Mouse (Mus musculus) kidney, embryonic 14.5 days (tissue): ENCODE measurements at regions not wholly inside any gene's neighbourhood (a gene's known extent, or its start where the extent isn't known, plus 50 kb on each side); places are given as distances from the start of the nearest gene placed in this dataset.

Experiments
- ATAC-seq: fragments of 200-750 bp; cut with Nextera tagmentation; 2 replicates; pipeline ENCODE4 v1.8.0; 2017; ENCODE audit warnings: moderate number of reproducible peaks, mild to moderate bottlenecking, moderate TSS enrichment, moderate library complexity; ENCODE audit not compliant: low FRiP score, low TSS enrichment
- H3K27ac ChIP-seq: fragments of 300-500 bp; sonication (generic); 2 replicates; pipeline ENCODE4 v1.5.1; 2014; ENCODE audit warnings: low read depth, mild to moderate bottlenecking, low read length, moderate library complexity, mixed read lengths
- H3K27me3 ChIP-seq: fragments of 300-500 bp; sonication (generic); 2 replicates; pipeline ENCODE4 v1.6.1; 2014; ENCODE audit warnings: mild to moderate bottlenecking, low read length; ENCODE audit not compliant: control insufficient read depth, insufficient read depth
- H3K36me3 ChIP-seq: fragments of 300-500 bp; sonication (generic); 2 replicates; pipeline ENCODE4 v1.6.1; 2014; ENCODE audit warnings: low read length, mixed read lengths; ENCODE audit not compliant: control insufficient read depth, insufficient read depth
- H3K4me1 ChIP-seq: fragments of 300-500 bp; sonication (generic); 2 replicates; pipeline ENCODE4 v1.6.1; 2014; ENCODE audit warnings: low read length, mixed read lengths; ENCODE audit not compliant: control insufficient read depth, insufficient read depth
- H3K4me2 ChIP-seq: fragments of 300-500 bp; sonication (generic); replicated peaks from 2 replicates; pipeline ENCODE4 v1.6.1; 2014; ENCODE audit warnings: low read depth, mild to moderate bottlenecking, low read length
- H3K4me3 ChIP-seq: fragments of 300-500 bp; sonication (generic); 2 replicates; pipeline ENCODE4 v1.5.1; 2014; ENCODE audit warnings: mild to moderate bottlenecking, low read length
- H3K9ac ChIP-seq: fragments of 300-500 bp; sonication (generic); 2 replicates; pipeline ENCODE4 v1.6.1; 2014; ENCODE audit warnings: low read depth, mild to moderate bottlenecking, low read length, moderate library complexity
- H3K9me3 ChIP-seq: fragments of 300-500 bp; sonication (generic); 2 replicates; pipeline ENCODE4 v1.6.1; 2016; ENCODE audit warnings: low read length; ENCODE audit not compliant: control insufficient read depth
- WGBS: fragments of 180-500 bp; shearing (Covaris S2); extraction: QIAGEN DNeasy Blood & Tissue Kit; methylation state at CpG from one replicate; pipeline ENCODE4 v1.1.7; 2014; 5-methylcytosine and 5-hydroxymethylcytosine counted together

DNA sequence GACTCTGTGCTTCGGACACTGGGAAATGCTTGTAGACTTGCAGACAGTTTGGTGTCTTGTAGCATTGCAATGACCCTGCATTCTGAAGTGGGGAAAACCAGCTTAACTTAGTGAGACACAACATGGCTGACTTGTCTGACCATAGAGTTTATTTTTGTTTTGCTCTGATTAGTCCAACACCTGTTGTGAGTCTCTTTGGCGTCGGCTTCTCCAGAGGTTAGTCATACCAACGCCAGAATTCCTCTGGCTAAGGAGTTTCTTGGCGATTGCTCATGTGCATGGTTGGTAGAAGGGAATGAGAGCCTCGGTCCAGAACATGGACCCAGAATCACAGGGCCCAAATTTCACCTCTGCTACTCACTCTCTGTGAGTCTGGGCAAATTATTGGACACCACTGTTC is 82.9 kb upstream of the Armc2 start:
- Histone ChIP-seq H3K9me3 (no peaks in the 10 kb centered on the region), H3K4me2 (no peak overlapping the region), H3K4me3 (no peak overlapping the region), H3K27me3 (no peaks in the 10 kb centered on the region), H3K36me3 (no peaks in the 10 kb centered on the region), H3K27ac (no peak overlapping the region), H3K4me1 (no peaks in the 10 kb centered on the region), H3K9ac (no peak overlapping the region)
- 89% methylated on average over 6 of the region's 6 CpGs for WGBS
- no peak for ATAC-seq

DNA sequence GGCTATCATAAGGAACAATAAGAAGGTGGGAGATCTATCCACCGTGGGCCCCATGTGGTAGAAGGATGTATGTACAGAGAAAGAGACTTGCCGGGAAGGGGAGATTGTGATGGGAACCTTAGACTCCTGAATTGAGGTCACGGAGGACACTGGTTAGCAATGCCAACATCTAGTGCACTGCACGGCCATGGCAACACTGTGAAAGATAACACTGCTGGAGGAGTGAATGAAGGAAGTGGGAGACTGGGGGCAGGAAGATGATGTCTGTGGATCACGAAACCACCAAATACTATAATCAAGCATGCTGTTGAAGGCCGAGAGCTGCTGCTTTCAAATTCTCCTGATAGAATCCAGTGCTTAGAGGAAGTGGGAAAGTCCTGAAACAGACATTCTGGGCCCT is 78.7 kb upstream of the Armc2 start:
- Histone ChIP-seq H3K4me3 (no peak overlapping the region), H3K36me3 (no peaks in the 10 kb centered on the region), H3K4me1 (no peaks in the 10 kb centered on the region), H3K4me2 (no peak overlapping the region), H3K9me3 (no peaks in the 10 kb centered on the region), H3K9ac (no peak overlapping the region), H3K27ac (no peak overlapping the region), H3K27me3 (no peaks in the 10 kb centered on the region)
- no peak for ATAC-seq
- 91% methylated on average over 6 of the region's 6 CpGs for WGBS

DNA sequence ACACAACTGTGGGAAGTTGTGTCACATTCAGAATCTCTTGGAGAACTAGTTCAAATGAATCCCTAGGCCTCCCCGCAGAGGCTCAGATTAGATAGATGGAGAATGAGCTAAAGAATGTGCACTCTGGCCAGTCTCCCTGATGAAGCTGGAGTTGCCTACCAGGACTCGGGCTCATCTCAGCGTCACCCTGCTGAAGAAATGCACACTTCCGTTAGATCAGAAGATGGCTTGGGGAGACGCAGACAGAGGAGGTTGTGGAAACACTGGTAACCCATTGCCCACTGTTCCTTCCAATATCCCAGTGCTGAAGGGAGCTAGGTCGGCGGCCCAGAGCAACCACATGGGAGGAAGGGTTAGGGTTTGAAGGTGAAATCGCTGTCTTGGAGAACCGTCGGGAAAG is 77.7 kb upstream of the Armc2 start:
- no peak overlapping the region for H3K4me3 ChIP-seq
- H3K4me2 ChIP-seq, result no peak overlapping the region
- H3K4me1 ChIP-seq, result no peaks in the 10 kb centered on the region
- H3K27me3 ChIP-seq, result no peaks in the 10 kb centered on the region
- no peak overlapping the region for H3K27ac ChIP-seq
- ATAC-seq, result no peak
- H3K9ac ChIP-seq, result no peak overlapping the region
- no peaks in the 10 kb centered on the region for H3K36me3 ChIP-seq
- H3K9me3 ChIP-seq, result no peaks in the 10 kb centered on the region
- WGBS, result 91% methylated on average over 10 of the region's 10 CpGs

DNA sequence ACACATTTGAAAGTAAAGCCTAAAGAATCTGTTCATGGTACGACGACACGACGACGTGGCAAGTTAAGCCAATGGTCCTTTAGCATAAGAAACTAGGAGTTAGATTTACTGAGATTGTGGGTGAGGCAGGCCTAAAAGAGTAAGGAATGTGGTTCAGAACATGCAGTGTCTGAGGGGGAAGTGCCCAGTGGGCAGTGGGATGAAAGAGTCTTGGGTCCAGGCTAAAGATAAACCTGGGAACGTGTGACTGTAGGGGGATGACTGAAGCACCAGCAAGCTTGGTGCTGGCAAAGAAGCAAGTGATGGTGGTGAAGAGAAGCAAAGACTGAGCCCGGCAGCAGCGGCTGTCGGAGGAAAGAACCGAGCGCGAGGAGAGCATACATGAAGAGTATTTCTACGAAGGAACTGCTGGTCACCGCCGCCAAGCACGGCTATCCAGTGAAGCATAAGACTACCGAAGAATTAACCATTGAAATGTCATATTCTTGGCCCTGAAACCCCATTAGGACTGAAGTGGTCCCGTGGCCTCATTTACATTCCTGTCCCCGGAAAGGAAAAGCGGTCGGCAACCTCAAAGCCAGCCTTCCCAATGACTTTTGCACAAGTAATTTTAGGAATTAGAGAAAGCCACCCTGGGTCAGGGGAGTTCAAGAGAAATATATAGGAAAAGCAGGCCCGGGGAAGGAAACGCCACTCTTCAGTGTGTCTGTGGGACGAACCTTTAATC is 76.2 kb upstream of the Armc2 start:
- no peaks in the 10 kb centered on the region for H3K9me3 ChIP-seq
- H3K27me3 ChIP-seq, result no peaks in the 10 kb centered on the region
- no peak overlapping the region for H3K27ac ChIP-seq
- H3K36me3 ChIP-seq, result no peaks in the 10 kb centered on the region
- ATAC-seq, result no peak
- H3K4me1 ChIP-seq, result peaks cover 7% of the 10 kb centered on the region; the same call in 1 of the 2 replicates
- no peak overlapping the region for H3K4me2 ChIP-seq
- no peak overlapping the region for H3K4me3 ChIP-seq
- WGBS, result 87% methylated on average over 24 of the region's 24 CpGs
- H3K9ac ChIP-seq, result no peak overlapping the region

DNA sequence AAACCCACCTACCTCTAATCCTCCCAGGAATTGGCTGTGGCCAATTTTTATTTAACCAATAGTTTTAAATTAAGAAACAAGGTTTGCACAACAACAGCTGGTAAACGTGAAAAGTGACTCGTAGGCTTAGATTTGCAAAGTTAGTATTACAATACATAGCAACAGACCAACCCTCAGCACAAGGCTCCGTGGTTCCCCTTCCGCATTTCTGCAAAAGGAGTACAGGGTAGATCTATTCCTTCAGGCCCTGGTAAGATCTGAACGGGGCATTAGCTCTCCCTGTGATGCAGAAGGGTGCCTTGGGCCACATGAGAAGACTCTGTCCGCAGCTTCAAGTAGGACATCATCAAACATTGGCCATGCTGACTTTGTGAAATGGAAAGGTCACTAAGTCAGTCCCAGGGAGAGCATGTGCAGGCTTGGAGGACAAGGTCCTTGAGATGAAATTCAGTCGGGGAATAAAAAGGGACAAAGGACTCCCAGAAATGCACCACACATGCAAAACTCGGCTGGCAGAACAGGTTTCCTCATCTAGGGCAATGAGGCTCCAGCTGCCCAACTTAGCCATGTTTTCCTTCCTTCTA is 75.0 kb upstream of the Armc2 start:
- Histone ChIP-seq H3K27me3 (no peaks in the 10 kb centered on the region), H3K9me3 (no peaks in the 10 kb centered on the region), H3K4me3 (no peak overlapping the region), H3K9ac (no peak overlapping the region), H3K36me3 (no peaks in the 10 kb centered on the region), H3K27ac (no peak overlapping the region), H3K4me1 (peaks cover 15% of the 10 kb centered on the region), H3K4me2 (no peak overlapping the region)
- ATAC-seq, result no peak
- 87% methylated on average over 8 of the region's 8 CpGs for WGBS

DNA sequence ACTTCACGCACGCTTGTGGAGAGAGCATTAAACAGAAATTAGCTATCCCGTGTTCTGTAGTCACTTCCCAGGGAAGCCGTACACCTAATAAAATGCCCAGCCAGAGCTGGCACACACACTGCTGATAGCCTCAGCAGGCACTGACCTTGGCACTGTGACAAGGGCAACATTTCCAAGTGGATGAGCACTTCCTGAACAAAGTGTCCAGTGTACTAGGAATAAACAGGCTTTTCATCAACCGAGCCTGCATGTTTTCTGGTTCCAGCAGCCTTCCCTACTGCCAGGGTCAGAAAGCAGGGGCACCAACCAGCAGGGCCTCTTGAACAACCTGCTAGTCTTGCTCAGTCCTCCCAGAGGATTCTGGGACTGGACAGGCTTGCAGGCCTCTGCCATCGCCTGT is 74.3 kb upstream of the Armc2 start:
- 82% methylated on average over 6 of the region's 6 CpGs for WGBS
- H3K36me3 ChIP-seq, result no peaks in the 10 kb centered on the region
- H3K4me1 ChIP-seq, result peaks cover 15% of the 10 kb centered on the region
- ATAC-seq, result no peak
- no peaks in the 10 kb centered on the region for H3K9me3 ChIP-seq
- no peak overlapping the region for H3K4me2 ChIP-seq
- H3K9ac ChIP-seq, result no peak overlapping the region
- no peak overlapping the region for H3K27ac ChIP-seq
- H3K4me3 ChIP-seq, result no peak overlapping the region
- no peaks in the 10 kb centered on the region for H3K27me3 ChIP-seq

DNA sequence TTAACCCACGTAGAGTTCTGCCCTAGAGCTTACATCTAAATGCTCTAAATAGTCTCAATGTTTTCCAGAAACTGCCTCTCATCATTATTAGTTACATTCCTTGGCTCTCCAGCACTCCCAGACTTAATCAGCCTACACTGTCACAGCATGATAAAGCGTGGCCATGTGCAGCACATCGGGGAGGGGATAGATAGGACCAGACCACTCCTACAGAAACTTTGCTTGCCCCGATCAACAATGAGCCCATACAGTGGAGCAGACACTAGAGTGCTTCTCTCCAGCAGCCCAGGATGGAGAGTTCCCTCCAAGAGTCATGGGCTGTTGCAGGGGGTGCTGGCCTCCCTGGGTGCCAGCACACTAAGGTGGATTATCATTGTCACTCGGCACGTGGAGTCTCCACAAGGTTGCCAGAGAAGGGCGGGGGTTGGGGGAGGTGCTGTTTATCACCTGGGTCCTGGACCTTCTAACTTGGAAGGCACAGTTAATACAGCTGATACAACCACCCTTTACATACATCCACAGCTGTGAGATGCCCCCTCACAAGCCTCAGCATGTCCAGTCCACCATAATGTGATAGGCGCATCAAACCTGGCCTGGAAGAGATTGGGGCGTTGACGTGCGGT is 73.4 kb upstream of the Armc2 start:
- H3K4me3 ChIP-seq, result no peak overlapping the region
- H3K4me1 ChIP-seq, result peaks cover 15% of the 10 kb centered on the region
- no peak for ATAC-seq
- 0 out of 2 replicates have a peak, but pooled peaks cover 2% of the 10 kb centered on the region for H3K9me3 ChIP-seq
- no peaks in the 10 kb centered on the region for H3K27me3 ChIP-seq
- 79% methylated on average over 11 of the region's 11 CpGs for WGBS
- no peak overlapping the region for H3K9ac ChIP-seq
- no peaks in the 10 kb centered on the region for H3K36me3 ChIP-seq
- H3K27ac ChIP-seq, result no peak overlapping the region
- no peak overlapping the region for H3K4me2 ChIP-seq

DNA sequence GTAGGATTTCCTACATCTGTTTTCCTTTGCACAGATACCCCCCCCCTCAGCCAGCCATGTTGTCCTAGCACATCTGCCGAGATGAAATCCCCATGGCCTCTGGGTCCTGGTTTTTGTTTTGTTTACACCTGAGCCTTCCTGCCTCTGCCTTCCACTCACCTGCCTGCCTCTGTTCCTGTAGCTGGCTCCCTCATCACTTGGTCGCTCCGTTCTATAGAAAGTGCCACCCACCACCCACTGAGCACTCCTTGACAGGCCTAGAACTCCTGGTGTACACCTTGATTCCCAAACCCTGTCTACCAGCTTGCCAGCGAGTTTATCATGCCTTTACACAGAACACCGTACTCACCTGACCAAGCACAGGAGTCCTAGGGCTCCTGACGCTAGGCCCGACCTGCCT is 72.6 kb upstream of the Armc2 start:
- H3K4me3 ChIP-seq, result no peak overlapping the region
- 0 out of 2 replicates have a peak, but pooled peaks cover 2% of the 10 kb centered on the region for H3K9me3 ChIP-seq
- no peaks in the 10 kb centered on the region for H3K27me3 ChIP-seq
- H3K36me3 ChIP-seq, result no peaks in the 10 kb centered on the region
- H3K4me2 ChIP-seq, result no peak overlapping the region
- 90% methylated on average over 7 of the region's 7 CpGs for WGBS
- no peak overlapping the region for H3K27ac ChIP-seq
- peaks cover 15% of the 10 kb centered on the region for H3K4me1 ChIP-seq
- H3K9ac ChIP-seq, result no peak overlapping the region
- ATAC-seq, result no peak

DNA sequence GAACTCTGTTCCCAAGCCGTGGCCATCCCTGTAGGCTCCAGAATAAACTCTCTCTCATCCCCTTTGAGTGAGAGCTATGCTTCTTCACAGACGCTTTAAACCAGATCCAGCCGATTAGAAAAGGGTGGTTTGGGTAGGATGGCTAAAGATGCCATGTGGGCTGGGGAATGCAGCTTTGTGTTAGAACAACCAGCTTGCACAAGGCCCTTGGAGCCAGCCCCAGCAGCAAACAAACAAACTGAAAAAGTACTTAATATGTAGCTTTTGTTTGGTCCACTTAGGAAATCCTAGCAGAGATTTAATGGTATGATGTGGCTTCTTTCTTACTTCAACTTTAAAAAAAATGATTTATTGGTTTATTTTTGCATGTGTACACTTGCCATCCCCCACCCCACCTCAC is 71.9 kb upstream of the Armc2 start:
- Histone ChIP-seq H3K36me3 (no peaks in the 10 kb centered on the region), H3K9ac (no peak overlapping the region), H3K4me1 (peaks cover 15% of the 10 kb centered on the region), H3K27ac (no peak overlapping the region), H3K9me3 (0 out of 2 replicates have a peak, but pooled peaks cover 6% of the 10 kb centered on the region), H3K4me2 (no peak overlapping the region), H3K4me3 (no peak overlapping the region), H3K27me3 (no peaks in the 10 kb centered on the region)
- no peak for ATAC-seq
- WGBS, result 55% methylated on average over 3 of the region's 3 CpGs
